Mouse (Mus musculus) gonadal fat pad, adult 2 months (tissue): ENCODE results near the gene Taf8. TPM values are rescaled to one million over a fixed set of nuclear protein-coding genes. Genes with fewer than 3 reads are reported as not detected.
"Not testable (repeated sequence)": the region's sequence is repeated elsewhere in the genome, so short reads cannot be mapped to it uniquely, and the experiment has no call there.

Experiments used
- DNase-seq: peaks from one replicate; pipeline ENCODE4 v3.0.0-alpha.2; 2012; ENCODE audit warnings: low read depth
- polyA plus RNA-seq: library from polyadenylated mRNA; depleted of rRNA; stranded (reverse); fragments of >200 nt; gene quantifications from 2 replicates; pipeline ENCODE4 v1.2.3, GENCODE M21; 2012

Gene Taf8
- polyA plus RNA-seq, 1 experiment, result 22.7 TPM

GRCm38 (mm10) chr17:47518205-47518604 lies 16.1 kb upstream of the Taf8 start:
- DNase-seq, result no peak

GRCm38 (mm10) chr17:47516232-47516631 lies 14.1 kb upstream of the Taf8 start:
- DNase-seq, result no peak

GRCm38 (mm10) chr17:47515180-47515844 lies 13.2 kb upstream of the Taf8 start:
- no peak for DNase-seq

GRCm38 (mm10) chr17:47512956-47513775 lies 11.1 kb upstream of the Taf8 start:
- DNase-seq, result no peak

- DNase-seq, result peak; percentile 86
These were observed 9.3 kb upstream of the Taf8 start for GRCm38 (mm10) chr17:47511111-47512020.

GRCm38 (mm10) chr17:47509031-47509705 lies 7.1 kb upstream of the Taf8 start:
- DNase-seq, result no peak

- peak; percentile 83 for DNase-seq
These were observed 6.0 kb upstream of the Taf8 start for GRCm38 (mm10) chr17:47508012-47508608.

GRCm38 (mm10) chr17:47507523-47507922 lies 5.4 kb upstream of the Taf8 start:
- DNase-seq, result no peak

- DNase-seq, result no peak
These were observed 4.6 kb upstream of the Taf8 start for GRCm38 (mm10) chr17:47506697-47507096.

GRCm38 (mm10) chr17:47506042-47506441 lies 4.0 kb upstream of the Taf8 start:
- no peak for DNase-seq

GRCm38 (mm10) chr17:47505566-47505965 lies 3.5 kb upstream of the Taf8 start:
- DNase-seq, result no peak

- no peak for DNase-seq
These were observed 2.9 kb upstream of the Taf8 start, which contains the start of gene Ccnd3 for GRCm38 (mm10) chr17:47504941-47505346. Ccnd3 (plus strand) TSS chr17:47505051.

- DNase-seq, result no peak
These were observed 2.1 kb upstream of the Taf8 start for GRCm38 (mm10) chr17:47504228-47504627.

GRCm38 (mm10) chr17:47503689-47504088 lies 1.6 kb upstream of the Taf8 start:
- no peak for DNase-seq

GRCm38 (mm10) chr17:47502707-47503045 lies 584 bp upstream of the Taf8 start:
- not testable (repeated sequence) for DNase-seq

- DNase-seq, result no peak
These were observed 561 bp downstream of the Taf8 start for GRCm38 (mm10) chr17:47501531-47501930.

- DNase-seq, result no peak
These were observed 8.0 kb downstream of the Taf8 start for GRCm38 (mm10) chr17:47494132-47494531.

- no peak for DNase-seq
These were observed 8.4 kb downstream of the Taf8 start for GRCm38 (mm10) chr17:47493653-47494052.

- DNase-seq, result no peak
These were observed 9.4 kb downstream of the Taf8 start for GRCm38 (mm10) chr17:47492731-47493130.

- DNase-seq, result no peak
These were observed 11.3 kb downstream of the Taf8 start for GRCm38 (mm10) chr17:47490791-47491190.

- DNase-seq, result no peak
These were observed 16.3 kb downstream of the Taf8 start for GRCm38 (mm10) chr17:47485791-47486190.
